8 mouse cellular contexts compared by ENCODE assay signal in the genomic region with DNA sequence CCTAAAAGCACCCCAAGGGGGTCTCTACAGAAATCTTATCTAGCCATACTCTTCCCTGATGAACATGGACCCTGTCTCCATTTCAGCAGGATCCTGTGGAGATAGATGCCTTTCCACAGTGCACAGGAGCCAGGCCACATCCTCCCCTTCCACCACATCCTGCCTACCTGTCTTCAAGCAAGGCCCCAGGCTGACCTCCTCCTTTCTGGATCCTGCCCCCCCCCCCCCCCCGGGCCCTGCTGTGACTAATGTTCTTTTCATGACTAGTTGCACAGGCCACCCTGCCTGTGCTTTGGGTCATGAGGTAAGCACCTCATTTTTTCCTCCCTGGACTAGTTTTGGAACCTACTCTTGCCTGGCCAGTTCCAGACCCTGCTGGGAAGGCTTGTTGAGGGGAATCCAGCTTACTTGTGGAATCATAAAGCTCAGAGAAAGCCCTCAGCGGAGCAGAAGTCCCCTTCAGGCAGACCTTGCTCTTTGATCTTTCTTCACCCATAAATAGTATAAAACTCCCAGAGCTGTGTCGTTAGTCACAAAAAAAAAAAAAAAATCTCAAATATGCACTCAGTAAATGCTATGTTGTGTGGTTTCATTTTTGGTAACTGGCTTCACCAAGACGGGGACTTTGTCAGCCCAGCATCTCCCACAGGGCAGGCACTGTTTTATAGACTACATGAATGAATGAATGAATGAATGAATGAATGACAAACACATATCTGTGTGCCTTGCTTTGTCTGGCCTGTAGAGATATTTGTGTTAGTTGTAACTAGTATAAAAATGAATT. TPM values are rescaled to one million over a fixed set of nuclear protein-coding genes. Genes with fewer than 3 reads are reported as not detected.
DNase-seq lines count a peak whose midpoint lies in the region; ATAC-seq lines count a peak whose summit lies in the region.

No protein-coding gene starts in this region.

- H3K4me3 ChIP-seq in kidney, embryonic 15.5 days (replicated peaks): peak overlapping the region; percentile 82; the same call in 1 of the 2 replicates
- H3K4me3 ChIP-seq in hindbrain, embryonic 16.5 days (ENCODE audit: low read length): peak overlapping the region; percentile 78; the same call in 1 of the 2 replicates
- H3K4me3 ChIP-seq in midbrain, embryonic 16.5 days (ENCODE audit: low read depth, low read length): peak overlapping the region; percentile 63; the same call in 1 of the 2 replicates

- 46% methylated on average over 4 of the region's 4 CpGs for WGBS in kidney, embryonic 15.5 days
- WGBS in hindbrain, embryonic 16.5 days: 58% methylated on average over 4 of the region's 4 CpGs
- 65% methylated on average over 4 of the region's 4 CpGs for WGBS in midbrain, embryonic 16.5 days

- peak overlapping the region; percentile 75 for H3K4me2 ChIP-seq in kidney, embryonic 15.5 days
- peak overlapping the region; percentile 73 for H3K4me2 ChIP-seq in hindbrain, embryonic 16.5 days (ENCODE audit: low read length)
- peak overlapping the region; percentile 95 for H3K4me2 ChIP-seq in midbrain, embryonic 16.5 days (ENCODE audit: low read length)

- ATAC-seq in kidney, embryonic 15.5 days (replicated peaks; ENCODE audit: low FRiP score): no peak
- ATAC-seq in hindbrain, embryonic 16.5 days: no peak
- no peak for ATAC-seq in midbrain, embryonic 16.5 days

- H3K9me3 ChIP-seq in kidney, embryonic 15.5 days (replicated peaks): no peaks in the 10 kb centered on the region
- no peaks in the 10 kb centered on the region for H3K9me3 ChIP-seq in hindbrain, embryonic 16.5 days (ENCODE audit: control insufficient read depth, low read length)
- H3K9me3 ChIP-seq in midbrain, embryonic 16.5 days (replicated peaks; ENCODE audit: control insufficient read depth, low read length, poor library complexity, severe bottlenecking): no peaks in the 10 kb centered on the region

- H3K27ac ChIP-seq in kidney, embryonic 15.5 days: peak overlapping the region; percentile 72
- H3K27ac ChIP-seq in hindbrain, embryonic 16.5 days (ENCODE audit: low read depth, low read length): no peak overlapping the region; the same call in 1 of the 2 replicates
- H3K27ac ChIP-seq in midbrain, embryonic 16.5 days (ENCODE audit: low read length): no peak overlapping the region

- H3K9ac ChIP-seq in kidney, embryonic 15.5 days: peak overlapping the region; percentile 27; the same call in 1 of the 2 replicates
- H3K9ac ChIP-seq in hindbrain, embryonic 16.5 days (ENCODE audit: low read depth, low read length): no peak overlapping the region
- H3K9ac ChIP-seq in midbrain, embryonic 16.5 days (ENCODE audit: low read depth, low read length): 0 out of 2 replicates have a peak overlapping the region, but pooled peaks have one; percentile 73

- peaks cover 79% of the 10 kb centered on the region for H3K4me1 ChIP-seq in kidney, embryonic 15.5 days
- H3K4me1 ChIP-seq in hindbrain, embryonic 16.5 days (ENCODE audit: control insufficient read depth, insufficient read depth, low read depth, low read length): peaks cover 25% of the 10 kb centered on the region
- peaks cover 29% of the 10 kb centered on the region for H3K4me1 ChIP-seq in midbrain, embryonic 16.5 days (ENCODE audit: control insufficient read depth, insufficient read depth, low read length)

- no peaks in the 10 kb centered on the region for H3K27me3 ChIP-seq in kidney, embryonic 15.5 days
- H3K27me3 ChIP-seq in hindbrain, embryonic 16.5 days (replicated peaks; ENCODE audit: control insufficient read depth, insufficient read depth, low read length): no peaks in the 10 kb centered on the region
- H3K27me3 ChIP-seq in midbrain, embryonic 16.5 days (ENCODE audit: control insufficient read depth, insufficient read depth, low read depth, low read length): no peaks in the 10 kb centered on the region

- no peaks in the 10 kb centered on the region for H3K36me3 ChIP-seq in kidney, embryonic 15.5 days
- no peaks in the 10 kb centered on the region for H3K36me3 ChIP-seq in hindbrain, embryonic 16.5 days (ENCODE audit: control insufficient read depth, insufficient read depth, low read length)
- no peaks in the 10 kb centered on the region for H3K36me3 ChIP-seq in midbrain, embryonic 16.5 days (ENCODE audit: control insufficient read depth, insufficient read depth, low read length)

- no peak for DNase-seq in kidney, postnatal 4 days
- peak; percentile 70 for DNase-seq in T-cell, adult 2 months (ENCODE audit: low spot score)
- DNase-seq in urinary bladder, postnatal 14 days (ENCODE audit: low spot score): no peak
- no peak for DNase-seq in thymus, postnatal 4 days
- DNase-seq in lung, postnatal 10 days: no peak

RNA-seq across cellular contexts. Expression of a gene that starts 1.3 kb away (rescaled TPM):
- polyA plus RNA-seq in kidney, embryonic 15.5 days (2015; fragmentation: Nextera tagmentation; extraction: Ambion mirVana): 53.4 and 60.0 TPM in 2 replicates
- 35.6 and 35.9 TPM in 2 replicates for polyA plus RNA-seq in hindbrain, embryonic 16.5 days (2015; fragmentation: Nextera tagmentation; extraction: Ambion mirVana)
- 26.2 and 34.5 TPM in 2 replicates for polyA plus RNA-seq in midbrain, embryonic 16.5 days (2015; fragmentation: Nextera tagmentation; extraction: Ambion mirVana)

RNA-seq across cellular contexts. Expression of a gene that starts 19.6 kb away (rescaled TPM):
- 2.1 and 2.4 TPM in 2 replicates for polyA plus RNA-seq in kidney, embryonic 15.5 days (2015; fragmentation: Nextera tagmentation; extraction: Ambion mirVana)
- 6.6 and 7.7 TPM in 2 replicates for polyA plus RNA-seq in hindbrain, embryonic 16.5 days (2015; fragmentation: Nextera tagmentation; extraction: Ambion mirVana)
- 5.1 and 5.8 TPM in 2 replicates for polyA plus RNA-seq in midbrain, embryonic 16.5 days (2015; fragmentation: Nextera tagmentation; extraction: Ambion mirVana)

RNA-seq across cellular contexts. Expression of a gene that starts 22.9 kb away (rescaled TPM):
- 0.99 and 1.1 TPM in 2 replicates for polyA plus RNA-seq in kidney, embryonic 15.5 days (2015; fragmentation: Nextera tagmentation; extraction: Ambion mirVana)
- polyA plus RNA-seq in hindbrain, embryonic 16.5 days (2015; fragmentation: Nextera tagmentation; extraction: Ambion mirVana): 1.2 and 1.3 TPM in 2 replicates
- 1.0 and 1.6 TPM in 2 replicates for polyA plus RNA-seq in midbrain, embryonic 16.5 days (2015; fragmentation: Nextera tagmentation; extraction: Ambion mirVana)

RNA-seq across cellular contexts. Expression of a gene that starts 50.9 kb away (rescaled TPM):
- polyA plus RNA-seq in kidney, embryonic 15.5 days (2015; fragmentation: Nextera tagmentation; extraction: Ambion mirVana): 30.5 and 33.8 TPM in 2 replicates
- 31.9 and 34.6 TPM in 2 replicates for polyA plus RNA-seq in hindbrain, embryonic 16.5 days (2015; fragmentation: Nextera tagmentation; extraction: Ambion mirVana)
- 37.0 and 37.2 TPM in 2 replicates for polyA plus RNA-seq in midbrain, embryonic 16.5 days (2015; fragmentation: Nextera tagmentation; extraction: Ambion mirVana)
